Mouse (Mus musculus) kidney, postnatal 14 days (tissue): ENCODE data around the gene Trim47.
A peak's percentile ranks its signal among the peaks of the same experiment; 100 is the strongest.

ENCODE experiments used
- DNase-seq: peaks from one replicate; pipeline ENCODE4 v3.0.0; 2022; ENCODE audit warnings: mixed read lengths

Trim47 gene

GRCm38 (mm10) chr11:116127156-116127980 lies at the start of gene Trim47:
Gene Trim47 (minus strand): TSS chr11:116127210.
- peak; percentile 89 for DNase-seq

- no peak for DNase-seq
These were observed 49.0 kb upstream of the Trim47 start for GRCm38 (mm10) chr11:116176010-116176409.

- peak; percentile 78 for DNase-seq
These were observed 47.9 kb upstream of the Trim47 start for GRCm38 (mm10) chr11:116174775-116175448.

GRCm38 (mm10) chr11:116171959-116172358 lies 44.9 kb upstream of the Trim47 start:
- DNase-seq, result peak; percentile 56

GRCm38 (mm10) chr11:116170003-116170800 lies 43.2 kb upstream of the Trim47 start:
- peak; percentile 52 for DNase-seq

GRCm38 (mm10) chr11:116169214-116169613 lies 42.2 kb upstream of the Trim47 start:
- DNase-seq, result no peak

GRCm38 (mm10) chr11:116167884-116168439 lies 41.0 kb upstream of the Trim47 start, which contains the start of gene Fbf1:
Gene Fbf1 (minus strand): TSS chr11:116168166.
- DNase-seq, result peak; percentile 96

- no peak for DNase-seq
These were observed 40.2 kb upstream of the Trim47 start for GRCm38 (mm10) chr11:116167232-116167631.

GRCm38 (mm10) chr11:116163002-116163401 lies 36.0 kb upstream of the Trim47 start:
- DNase-seq, result peak; percentile 66

- DNase-seq, result no peak
These were observed 35.1 kb upstream of the Trim47 start for GRCm38 (mm10) chr11:116162146-116162545.

GRCm38 (mm10) chr11:116161312-116161711 lies 34.3 kb upstream of the Trim47 start:
- DNase-seq, result no peak

- no peak for DNase-seq
These were observed 23.9 kb upstream of the Trim47 start for GRCm38 (mm10) chr11:116150960-116151359.

- no peak for DNase-seq
These were observed 22.3 kb upstream of the Trim47 start for GRCm38 (mm10) chr11:116149341-116149740.

GRCm38 (mm10) chr11:116148761-116149221 lies 21.8 kb upstream of the Trim47 start:
- DNase-seq, result no peak

- DNase-seq, result peak; percentile 78
These were observed 19.4 kb upstream of the Trim47 start for GRCm38 (mm10) chr11:116146294-116146985.

- peak; percentile 28 for DNase-seq
These were observed 18.7 kb upstream of the Trim47 start for GRCm38 (mm10) chr11:116145481-116146293.

- no peak for DNase-seq
These were observed 16.5 kb upstream of the Trim47 start for GRCm38 (mm10) chr11:116143468-116143867.

- DNase-seq, result no peak
These were observed 15.4 kb upstream of the Trim47 start for GRCm38 (mm10) chr11:116142211-116142991.

GRCm38 (mm10) chr11:116138468-116139138 lies 11.6 kb upstream of the Trim47 start, which contains the start of gene Mrpl38:
Gene Mrpl38 (minus strand): TSS chr11:116138868.
- DNase-seq, result peak; percentile 95

- no peak for DNase-seq
These were observed 11.1 kb upstream of the Trim47 start for GRCm38 (mm10) chr11:116138096-116138467.
